Mouse (Mus musculus): ENCODE measurements around the gene Prol1. TPM values are rescaled to one million over a fixed set of nuclear protein-coding genes. Genes with fewer than 3 reads are reported as not detected.
"Not testable (repeated sequence)": the region's sequence is repeated elsewhere in the genome, so short reads cannot be mapped to it uniquely, and the experiment has no call there.

Prol1 gene
- not detected in 2 replicates for polyA plus RNA-seq (2016; fragmentation: Nextera tagmentation; extraction: Ambion mirVana)

GRCm38 (mm10) chr5:88317012-88317411 is at the start of gene Prol1:
Gene Prol1, plus strand, starts transcription at chr5:88317312.
- no peak within 1 kb of the TSS for H3K27ac ChIP-seq (replicated peaks)
- H3K9ac ChIP-seq (replicated peaks) = no peak within 1 kb of the TSS
- H3K4me3 ChIP-seq = no peak within 1 kb of the TSS
- ATAC-seq (ENCODE audit: low FRiP score, low read depth) = no peak
- no peaks in the 10 kb centered on the region for H3K4me1 ChIP-seq
- no peaks in the 10 kb centered on the region for H3K27me3 ChIP-seq
- no peaks in the 10 kb centered on the region for H3K9me3 ChIP-seq
- 97% methylated on average over 1 of the region's 1 CpGs for WGBS
- no peaks in the 10 kb centered on the region for H3K36me3 ChIP-seq
- H3K4me2 ChIP-seq (replicated peaks) = no peak within 1 kb of the TSS

GRCm38 (mm10) chr5:88268619-88269018 is 48.5 kb upstream of the Prol1 start, which contains the start of gene Gm7714:
Gene Gm7714, plus strand, starts transcription at chr5:88268919.
- Histone ChIP-seq H3K4me3 (no peak within 1 kb of the TSS), H3K4me1 (no peaks in the 10 kb centered on the region), H3K36me3 (no peaks in the 10 kb centered on the region), H3K27me3 (no peaks in the 10 kb centered on the region), H3K9me3 (no peaks in the 10 kb centered on the region), H3K27ac (replicated peaks) (no peak within 1 kb of the TSS), H3K9ac (replicated peaks) (no peak within 1 kb of the TSS), H3K4me2 (replicated peaks) (no peak within 1 kb of the TSS)
- 70% methylated on average over 1 of the region's 1 CpGs for WGBS
- no peak for ATAC-seq (ENCODE audit: low FRiP score, low read depth)

GRCm38 (mm10) chr5:88311307-88311706 is 5.8 kb upstream of the Prol1 start:
- not testable (repeated sequence) for H3K27me3 ChIP-seq; H3K4me3 ChIP-seq; H3K4me2 ChIP-seq (replicated peaks); H3K9ac ChIP-seq (replicated peaks); H3K9me3 ChIP-seq; H3K4me1 ChIP-seq; H3K36me3 ChIP-seq; H3K27ac ChIP-seq (replicated peaks); ATAC-seq (ENCODE audit: low FRiP score, low read depth)
- WGBS = 64% methylated on average over 3 of the region's 3 CpGs

- H3K4me3 ChIP-seq; ATAC-seq (ENCODE audit: low FRiP score, low read depth); H3K9me3 ChIP-seq; H3K27ac ChIP-seq (replicated peaks); H3K27me3 ChIP-seq; H3K4me1 ChIP-seq; H3K9ac ChIP-seq (replicated peaks); H3K4me2 ChIP-seq (replicated peaks); H3K36me3 ChIP-seq: not testable (repeated sequence)
- WGBS = 46% methylated on average over 2 of the region's 2 CpGs
These were observed 31.4 kb downstream of the Prol1 start for GRCm38 (mm10) chr5:88348533-88348932.

GRCm38 (mm10) chr5:88364768-88365167 is 47.7 kb downstream of the Prol1 start:
- WGBS = 18% methylated on average over 5 of the region's 5 CpGs
- no peak overlapping the region for H3K4me3 ChIP-seq
- H3K36me3 ChIP-seq = no peaks in the 10 kb centered on the region
- ATAC-seq (ENCODE audit: low FRiP score, low read depth) = no peak
- H3K4me2 ChIP-seq (replicated peaks) = no peak overlapping the region
- H3K27me3 ChIP-seq = no peaks in the 10 kb centered on the region
- no peak overlapping the region for H3K9ac ChIP-seq (replicated peaks)
- no peaks in the 10 kb centered on the region for H3K4me1 ChIP-seq
- H3K9me3 ChIP-seq = no peaks in the 10 kb centered on the region
- H3K27ac ChIP-seq (replicated peaks) = no peak overlapping the region

GRCm38 (mm10) chr5:88366886-88367285 is 49.8 kb downstream of the Prol1 start:
- no peak overlapping the region for H3K9ac ChIP-seq (replicated peaks)
- H3K4me1 ChIP-seq = no peaks in the 10 kb centered on the region
- no peak overlapping the region for H3K4me2 ChIP-seq (replicated peaks)
- H3K9me3 ChIP-seq = no peaks in the 10 kb centered on the region
- no peak for ATAC-seq (ENCODE audit: low FRiP score, low read depth)
- H3K27ac ChIP-seq (replicated peaks) = no peak overlapping the region
- WGBS = 79% methylated on average over 1 of the region's 1 CpGs
- no peak overlapping the region for H3K4me3 ChIP-seq
- H3K27me3 ChIP-seq = no peaks in the 10 kb centered on the region
- no peaks in the 10 kb centered on the region for H3K36me3 ChIP-seq

- no peaks in the 10 kb centered on the region for H3K27me3 ChIP-seq
- ATAC-seq (ENCODE audit: low FRiP score, low read depth) = no peak
- WGBS = 89% methylated on average over 6 of the region's 6 CpGs
- no peak overlapping the region for H3K4me2 ChIP-seq (replicated peaks)
- H3K9ac ChIP-seq (replicated peaks) = no peak overlapping the region
- no peaks in the 10 kb centered on the region for H3K36me3 ChIP-seq
- no peaks in the 10 kb centered on the region for H3K9me3 ChIP-seq
- H3K4me1 ChIP-seq = no peaks in the 10 kb centered on the region
- no peak overlapping the region for H3K4me3 ChIP-seq
- no peak overlapping the region for H3K27ac ChIP-seq (replicated peaks)
These were observed 53.6 kb downstream of the Prol1 start for GRCm38 (mm10) chr5:88370578-88371232.

- H3K27ac ChIP-seq (replicated peaks) = no peak overlapping the region
- no peaks in the 10 kb centered on the region for H3K4me1 ChIP-seq
- no peaks in the 10 kb centered on the region for H3K27me3 ChIP-seq
- no peaks in the 10 kb centered on the region for H3K9me3 ChIP-seq
- no peak overlapping the region for H3K4me3 ChIP-seq
- H3K4me2 ChIP-seq (replicated peaks) = no peak overlapping the region
- no peaks in the 10 kb centered on the region for H3K36me3 ChIP-seq
- ATAC-seq (ENCODE audit: low FRiP score, low read depth) = no peak
- 86% methylated on average over 6 of the region's 6 CpGs for WGBS
- no peak overlapping the region for H3K9ac ChIP-seq (replicated peaks)
These were observed 55.5 kb downstream of the Prol1 start for GRCm38 (mm10) chr5:88372563-88372962.

- H3K36me3 ChIP-seq = no peaks in the 10 kb centered on the region
- no peak within 1 kb of the TSS for H3K9ac ChIP-seq (replicated peaks)
- no peak within 1 kb of the TSS for H3K27ac ChIP-seq (replicated peaks)
- ATAC-seq (ENCODE audit: low FRiP score, low read depth) = no peak
- H3K4me1 ChIP-seq = no peaks in the 10 kb centered on the region
- no peaks in the 10 kb centered on the region for H3K27me3 ChIP-seq
- H3K9me3 ChIP-seq = no peaks in the 10 kb centered on the region
- no peak within 1 kb of the TSS for H3K4me3 ChIP-seq
- 86% methylated on average over 4 of the region's 4 CpGs for WGBS
- no peak within 1 kb of the TSS for H3K4me2 ChIP-seq (replicated peaks)
These were observed 58.7 kb downstream of the Prol1 start, which contains the start of gene Amtn for GRCm38 (mm10) chr5:88375808-88376207. Gene Amtn, plus strand, starts transcription at chr5:88376108.

Other genes with a start within 250 kb of the Prol1 start
- not detected in 2 replicates for gene Smr2, start 230.8 kb upstream of the Prol1 start, polyA plus RNA-seq (2016; fragmentation: Nextera tagmentation; extraction: Ambion mirVana)
- not detected in 2 replicates for gene Gm11116, start 205.8 kb upstream of the Prol1 start, polyA plus RNA-seq (2016; fragmentation: Nextera tagmentation; extraction: Ambion mirVana)
- gene Gm11115, start 163.2 kb upstream of the Prol1 start, polyA plus RNA-seq (2016; fragmentation: Nextera tagmentation; extraction: Ambion mirVana) = not detected in 2 replicates
- gene Gm7714, start 48.4 kb upstream of the Prol1 start, polyA plus RNA-seq (2016; fragmentation: Nextera tagmentation; extraction: Ambion mirVana) = not detected in 2 replicates
- gene Amtn, start 58.8 kb downstream of the Prol1 start, polyA plus RNA-seq (2016; fragmentation: Nextera tagmentation; extraction: Ambion mirVana) = not detected in 2 replicates
- not detected in 2 replicates for gene Ambn, start 138.7 kb downstream of the Prol1 start, polyA plus RNA-seq (2016; fragmentation: Nextera tagmentation; extraction: Ambion mirVana)
- gene Enam, start 170.7 kb downstream of the Prol1 start, polyA plus RNA-seq (2016; fragmentation: Nextera tagmentation; extraction: Ambion mirVana) = not detected in 2 replicates
- 0.17 and 0.33 TPM in 2 replicates for gene Jchain, start 210.6 kb downstream of the Prol1 start, polyA plus RNA-seq (2016; fragmentation: Nextera tagmentation; extraction: Ambion mirVana)
- 58.2 and 59.1 TPM in 2 replicates for gene Utp3, start 237.2 kb downstream of the Prol1 start, polyA plus RNA-seq (2016; fragmentation: Nextera tagmentation; extraction: Ambion mirVana)
- gene Rufy3, start 247.7 kb downstream of the Prol1 start, polyA plus RNA-seq (2016; fragmentation: Nextera tagmentation; extraction: Ambion mirVana) = 210 and 235 TPM in 2 replicates